Mouse (Mus musculus): ENCODE results near the gene Gprin2.

DNA sequence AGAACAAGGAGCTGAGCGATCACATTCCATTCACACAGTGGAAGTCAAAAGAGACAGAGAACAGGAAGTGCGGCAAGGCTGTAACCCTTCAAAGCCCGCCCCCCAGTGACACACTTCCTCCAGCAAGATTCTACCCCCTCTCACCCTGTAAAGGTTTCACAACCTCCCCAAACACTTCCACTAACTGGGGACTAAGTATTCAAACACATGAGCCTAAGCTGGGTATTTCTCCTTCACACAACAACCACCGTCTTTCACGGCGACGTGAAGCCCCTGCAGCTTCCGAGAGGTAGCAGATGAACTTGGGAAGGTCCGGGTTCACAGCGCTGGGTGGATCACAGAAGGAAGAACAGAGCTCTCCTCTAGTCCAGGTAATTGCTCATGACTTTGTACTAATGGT, 58.5 kb downstream of the Gprin2 start:
- no peak for TF ChIP-seq CTCF (IDR thresholded peaks at IDR 0.05; ENCODE audit: borderline replicate concordance, control insufficient read depth, extremely low read depth, insufficient read depth, low read length, poor library complexity)
- TF ChIP-seq POLR2A (IDR thresholded peaks at IDR 0.05; ENCODE audit: control insufficient read depth, extremely low read depth, insufficient read depth, low read length, poor library complexity): no peak

All from thymus, adult 2 months (tissue).